Mouse (Mus musculus): ENCODE measurements around the gene Ror2. TPM values are rescaled to one million over a fixed set of nuclear protein-coding genes. Genes with fewer than 3 reads are reported as not detected.

Gene Ror2
- polyA plus RNA-seq, 1 experiment, result 2.0 TPM

GRCm38 (mm10) chr13:53310442-53310841, 24.5 kb upstream of the Ror2 start:
- TF ChIP-seq CTCF (IDR thresholded peaks at IDR 0.05; ENCODE audit: control insufficient read depth, insufficient read depth, insufficient replicate concordance, low read depth, low read length), result no peak
- no peak for TF ChIP-seq POLR2A (IDR thresholded peaks at IDR 0.05; ENCODE audit: control insufficient read depth, low read depth, low read length)
- Histone ChIP-seq H3K4me1 (ENCODE audit: control insufficient read depth, insufficient read depth, low read length) (peaks cover 2% of the 10 kb centered on the region; the same call in 1 of the 2 replicates), H3K27me3 (ENCODE audit: control insufficient read depth, insufficient read depth, low read length) (no peaks in the 10 kb centered on the region), H3K36me3 (ENCODE audit: control insufficient read depth, insufficient read depth, low read length) (no peaks in the 10 kb centered on the region), H3K4me3 (ENCODE audit: control insufficient read depth, low read depth, low read length) (no peak overlapping the region), H3K27ac (ENCODE audit: control insufficient read depth, insufficient read depth, low read depth, low read length) (no peak overlapping the region)

DNA sequence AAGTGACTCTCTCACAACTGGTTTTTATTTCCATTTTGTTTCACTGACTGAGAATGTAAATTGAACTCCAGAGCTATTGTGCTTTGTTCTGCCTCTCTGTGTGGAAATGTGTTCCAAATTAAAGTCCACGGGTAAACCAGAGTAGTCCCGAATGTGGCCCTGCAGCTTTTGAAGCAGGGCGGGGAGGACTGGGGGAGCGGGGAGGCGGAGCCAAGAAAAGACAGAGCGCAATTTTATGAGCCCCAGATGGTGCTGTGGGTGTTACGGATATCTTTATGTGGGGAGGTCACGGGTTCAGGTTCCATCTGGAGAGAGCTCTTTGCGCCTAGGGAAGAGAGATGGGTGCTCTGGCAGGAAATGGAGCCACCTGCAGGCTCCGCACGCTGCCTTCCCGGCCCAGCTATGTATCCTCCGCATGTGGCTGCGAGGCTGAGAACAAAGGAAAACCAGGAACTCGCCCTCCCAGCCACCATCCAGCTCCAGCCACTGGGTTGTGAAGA, 23.8 kb upstream of the Ror2 start:
- H3K27ac ChIP-seq (ENCODE audit: control insufficient read depth, insufficient read depth, low read depth, low read length), result no peak overlapping the region
- H3K4me3 ChIP-seq (ENCODE audit: control insufficient read depth, low read depth, low read length), result no peak overlapping the region
- peaks cover 2% of the 10 kb centered on the region; the same call in 1 of the 2 replicates for H3K4me1 ChIP-seq (ENCODE audit: control insufficient read depth, insufficient read depth, low read length)
- TF ChIP-seq CTCF (IDR thresholded peaks at IDR 0.05; ENCODE audit: control insufficient read depth, insufficient read depth, insufficient replicate concordance, low read depth, low read length) (no peak), POLR2A (IDR thresholded peaks at IDR 0.05; ENCODE audit: control insufficient read depth, low read depth, low read length) (no peak)
- H3K27me3 ChIP-seq (ENCODE audit: control insufficient read depth, insufficient read depth, low read length), result no peaks in the 10 kb centered on the region
- H3K36me3 ChIP-seq (ENCODE audit: control insufficient read depth, insufficient read depth, low read length), result no peaks in the 10 kb centered on the region

DNA sequence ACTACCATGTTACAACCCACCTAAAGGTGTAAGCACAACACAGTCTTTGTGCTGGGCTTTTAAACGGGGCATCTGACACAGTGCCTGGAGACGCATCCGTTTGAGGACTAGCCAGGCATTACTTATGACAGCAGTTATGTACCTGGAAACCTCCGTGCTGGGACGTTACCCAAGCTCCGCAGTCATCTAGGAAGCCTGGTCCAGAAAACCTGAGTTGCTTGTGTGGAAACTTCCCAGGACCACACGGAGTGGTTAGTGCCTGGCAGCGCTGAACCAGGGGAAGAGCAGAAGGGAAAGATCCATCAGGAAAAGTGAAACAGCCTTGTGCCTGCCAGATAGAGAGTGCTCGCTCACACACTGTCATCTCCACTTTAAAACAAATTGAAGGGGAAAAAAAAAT, 23.2 kb upstream of the Ror2 start:
- Histone ChIP-seq H3K36me3 (ENCODE audit: control insufficient read depth, insufficient read depth, low read length) (no peaks in the 10 kb centered on the region), H3K27me3 (ENCODE audit: control insufficient read depth, insufficient read depth, low read length) (no peaks in the 10 kb centered on the region), H3K4me3 (ENCODE audit: control insufficient read depth, low read depth, low read length) (no peak overlapping the region), H3K4me1 (ENCODE audit: control insufficient read depth, insufficient read depth, low read length) (peaks cover 2% of the 10 kb centered on the region; the same call in 1 of the 2 replicates), H3K27ac (ENCODE audit: control insufficient read depth, insufficient read depth, low read depth, low read length) (no peak overlapping the region)
- TF ChIP-seq CTCF (IDR thresholded peaks at IDR 0.05; ENCODE audit: control insufficient read depth, insufficient read depth, insufficient replicate concordance, low read depth, low read length), result no peak
- no peak for TF ChIP-seq POLR2A (IDR thresholded peaks at IDR 0.05; ENCODE audit: control insufficient read depth, low read depth, low read length)

GRCm38 (mm10) chr13:53306836-53307235, 20.9 kb upstream of the Ror2 start:
- peaks cover 2% of the 10 kb centered on the region; the same call in 1 of the 2 replicates for H3K4me1 ChIP-seq (ENCODE audit: control insufficient read depth, insufficient read depth, low read length)
- H3K27me3 ChIP-seq (ENCODE audit: control insufficient read depth, insufficient read depth, low read length), result no peaks in the 10 kb centered on the region
- no peak overlapping the region for H3K27ac ChIP-seq (ENCODE audit: control insufficient read depth, insufficient read depth, low read depth, low read length)
- TF ChIP-seq POLR2A (IDR thresholded peaks at IDR 0.05; ENCODE audit: control insufficient read depth, low read depth, low read length), result no peak
- TF ChIP-seq CTCF (IDR thresholded peaks at IDR 0.05; ENCODE audit: control insufficient read depth, insufficient read depth, insufficient replicate concordance, low read depth, low read length), result no peak
- no peaks in the 10 kb centered on the region for H3K36me3 ChIP-seq (ENCODE audit: control insufficient read depth, insufficient read depth, low read length)
- H3K4me3 ChIP-seq (ENCODE audit: control insufficient read depth, low read depth, low read length), result no peak overlapping the region

- H3K4me3 ChIP-seq (ENCODE audit: control insufficient read depth, low read depth, low read length), result no peak overlapping the region
- H3K4me1 ChIP-seq (ENCODE audit: control insufficient read depth, insufficient read depth, low read length), result peaks cover 2% of the 10 kb centered on the region; the same call in 1 of the 2 replicates
- TF ChIP-seq CTCF (IDR thresholded peaks at IDR 0.05; ENCODE audit: control insufficient read depth, insufficient read depth, insufficient replicate concordance, low read depth, low read length) (no peak), POLR2A (IDR thresholded peaks at IDR 0.05; ENCODE audit: control insufficient read depth, low read depth, low read length) (no peak)
- H3K36me3 ChIP-seq (ENCODE audit: control insufficient read depth, insufficient read depth, low read length), result no peaks in the 10 kb centered on the region
- no peak overlapping the region for H3K27ac ChIP-seq (ENCODE audit: control insufficient read depth, insufficient read depth, low read depth, low read length)
- no peaks in the 10 kb centered on the region for H3K27me3 ChIP-seq (ENCODE audit: control insufficient read depth, insufficient read depth, low read length)
These were observed 19.3 kb upstream of the Ror2 start for GRCm38 (mm10) chr13:53305256-53305655.

DNA sequence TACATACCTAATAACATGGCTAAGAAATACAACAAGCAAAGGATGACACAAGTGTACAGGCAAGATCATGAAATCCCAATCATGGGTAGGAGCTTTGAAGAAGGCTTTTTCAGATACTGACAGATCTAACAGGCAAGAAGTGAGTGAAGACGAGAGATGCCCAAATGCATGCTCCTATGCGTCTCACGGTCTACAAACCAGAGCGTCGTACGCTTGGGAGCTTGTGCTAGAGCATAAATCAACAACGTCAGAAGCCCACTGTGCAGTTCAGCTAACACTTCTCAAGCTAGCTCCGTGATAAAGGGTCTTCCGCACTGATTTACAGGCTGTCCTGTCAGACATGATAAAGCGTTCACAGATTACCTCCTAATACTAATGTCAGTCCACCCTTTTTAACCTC, 16.8 kb upstream of the Ror2 start:
- H3K4me1 ChIP-seq (ENCODE audit: control insufficient read depth, insufficient read depth, low read length), result no peaks in the 10 kb centered on the region
- TF ChIP-seq POLR2A (IDR thresholded peaks at IDR 0.05; ENCODE audit: control insufficient read depth, low read depth, low read length), result no peak
- no peak for TF ChIP-seq CTCF (IDR thresholded peaks at IDR 0.05; ENCODE audit: control insufficient read depth, insufficient read depth, insufficient replicate concordance, low read depth, low read length)
- no peak overlapping the region for H3K27ac ChIP-seq (ENCODE audit: control insufficient read depth, insufficient read depth, low read depth, low read length)
- H3K27me3 ChIP-seq (ENCODE audit: control insufficient read depth, insufficient read depth, low read length), result no peaks in the 10 kb centered on the region
- no peaks in the 10 kb centered on the region for H3K36me3 ChIP-seq (ENCODE audit: control insufficient read depth, insufficient read depth, low read length)
- no peak overlapping the region for H3K4me3 ChIP-seq (ENCODE audit: control insufficient read depth, low read depth, low read length)

- Histone ChIP-seq H3K27ac (ENCODE audit: control insufficient read depth, insufficient read depth, low read depth, low read length) (no peak overlapping the region), H3K36me3 (ENCODE audit: control insufficient read depth, insufficient read depth, low read length) (no peaks in the 10 kb centered on the region), H3K27me3 (ENCODE audit: control insufficient read depth, insufficient read depth, low read length) (no peaks in the 10 kb centered on the region), H3K4me1 (ENCODE audit: control insufficient read depth, insufficient read depth, low read length) (no peaks in the 10 kb centered on the region), H3K4me3 (ENCODE audit: control insufficient read depth, low read depth, low read length) (no peak overlapping the region)
- TF ChIP-seq POLR2A (IDR thresholded peaks at IDR 0.05; ENCODE audit: control insufficient read depth, low read depth, low read length) (no peak), CTCF (IDR thresholded peaks at IDR 0.05; ENCODE audit: control insufficient read depth, insufficient read depth, insufficient replicate concordance, low read depth, low read length) (no peak)
These were observed 7.1 kb upstream of the Ror2 start for GRCm38 (mm10) chr13:53293065-53293464.

GRCm38 (mm10) chr13:53292244-53292643, 6.3 kb upstream of the Ror2 start:
- TF ChIP-seq POLR2A (IDR thresholded peaks at IDR 0.05; ENCODE audit: control insufficient read depth, low read depth, low read length) (no peak), CTCF (IDR thresholded peaks at IDR 0.05; ENCODE audit: control insufficient read depth, insufficient read depth, insufficient replicate concordance, low read depth, low read length) (no peak)
- no peak overlapping the region for H3K27ac ChIP-seq (ENCODE audit: control insufficient read depth, insufficient read depth, low read depth, low read length)
- H3K27me3 ChIP-seq (ENCODE audit: control insufficient read depth, insufficient read depth, low read length), result no peaks in the 10 kb centered on the region
- H3K36me3 ChIP-seq (ENCODE audit: control insufficient read depth, insufficient read depth, low read length), result no peaks in the 10 kb centered on the region
- H3K4me1 ChIP-seq (ENCODE audit: control insufficient read depth, insufficient read depth, low read length), result no peaks in the 10 kb centered on the region
- H3K4me3 ChIP-seq (ENCODE audit: control insufficient read depth, low read depth, low read length), result no peak overlapping the region
